Mouse (Mus musculus): ENCODE results near the gene Cntd1. TPM values are rescaled to one million over a fixed set of nuclear protein-coding genes. Genes with fewer than 3 reads are reported as not detected.
"Not testable (repeated sequence)": the region's sequence is repeated elsewhere in the genome, so short reads cannot be mapped to it uniquely, and the experiment has no call there.

Cntd1 gene
- total RNA-seq, 2 experiments from 2014 or later = 0.33 to 0.99 TPM

GRCm38 (mm10) chr11:101328941-101329635 is 50.3 kb downstream of the Cntd1 start:
- no peak for DNase-seq (ENCODE audit: low spot score in 2 of 2)

GRCm38 (mm10) chr11:101330371-101330924 is 51.6 kb downstream of the Cntd1 start, which contains the start of gene Aoc3:
TSS of gene Aoc3 (plus strand) at chr11:101330605.
- no peak for DNase-seq (ENCODE audit: low spot score in 2 of 2)

- not testable (repeated sequence) for DNase-seq (ENCODE audit: low spot score in 2 of 2)
These were observed 52.1 kb downstream of the Cntd1 start for GRCm38 (mm10) chr11:101330961-101331360.

- DNase-seq (ENCODE audit: low spot score in 2 of 2) = no peak
These were observed 53.7 kb downstream of the Cntd1 start for GRCm38 (mm10) chr11:101332537-101332936.

- DNase-seq (ENCODE audit: low spot score in 2 of 2) = no peak
These were observed 55.2 kb downstream of the Cntd1 start for GRCm38 (mm10) chr11:101334023-101334422.

GRCm38 (mm10) chr11:101334516-101334915 is 55.7 kb downstream of the Cntd1 start:
- DNase-seq (ENCODE audit: low spot score in 2 of 2) = no peak

GRCm38 (mm10) chr11:101335685-101336084 is 56.9 kb downstream of the Cntd1 start:
- DNase-seq (ENCODE audit: low spot score in 2 of 2) = no peak

- no peak for DNase-seq (ENCODE audit: low spot score in 2 of 2)
These were observed 59.4 kb downstream of the Cntd1 start for GRCm38 (mm10) chr11:101338123-101338760.

Other genes starting within 250 kb of the Cntd1 start
- gene Naglu, start 209.0 kb upstream of the Cntd1 start, total RNA-seq (2021) = 10 to 100 TPM; 25.8 to 39.0 TPM
- gene Hsd17b1, start 200.6 kb upstream of the Cntd1 start, total RNA-seq (2021) = 1 to 10 TPM; 1.2 to 2.0 TPM
- gene Coasy, start 196.4 kb upstream of the Cntd1 start, total RNA-seq (2021) = 10 to 100 TPM; 84.4 to 94.1 TPM
- gene Mlx, start 191.7 kb upstream of the Cntd1 start, total RNA-seq (2021) = 10 to 100 TPM; 46.5 to 61.8 TPM
- gene Psmc3ip, start 183.6 kb upstream of the Cntd1 start, total RNA-seq (2021) = 1 to 10 TPM; 2.8 to 3.8 TPM
- gene Retreg3, start 159.1 kb upstream of the Cntd1 start, total RNA-seq (2021) = 10 to 100 TPM; 50.3 to 57.4 TPM
- 10 to 100 TPM; 32.9 to 37.0 TPM for gene Tubg1, start 159.1 kb upstream of the Cntd1 start, total RNA-seq (2021)
- gene Tubg2, start 123.1 kb upstream of the Cntd1 start, total RNA-seq (2021) = 1 to 10 TPM; 5.9 to 6.4 TPM
- gene Cntnap1, start 108.5 kb upstream of the Cntd1 start, total RNA-seq (2021) = 1 to 10 TPM; 6.4 to 7.3 TPM
- 10 to 100 TPM; 24.3 to 25.6 TPM for gene Plekhh3, start 107.7 kb upstream of the Cntd1 start, total RNA-seq (2021)
- gene Ccr10, start 103.6 kb upstream of the Cntd1 start, total RNA-seq (2021) = under 1 TPM in 1 of 2 experiments, not detected in 1; 0.51 TPM
- 10 to 100 TPM; 29.5 to 35.6 TPM for gene Ezh1, start 52.5 kb upstream of the Cntd1 start, total RNA-seq (2021)
- 10 to 100 TPM; 38.3 to 41.4 TPM for gene Ramp2, start 33.0 kb upstream of the Cntd1 start, total RNA-seq (2021)
- 100 to 1,000 TPM in 1 of 2 experiments, 10 to 100 TPM in 1; 89.3 to 113 TPM for gene Vps25, start 25.3 kb upstream of the Cntd1 start, total RNA-seq (2021)
- 1 to 10 TPM; 4.1 to 4.6 TPM for gene Wnk4, start 18.4 kb upstream of the Cntd1 start, total RNA-seq (2021)
- 10 to 100 TPM; 79.9 to 86.3 TPM for gene Coa3, start 102 bp downstream of the Cntd1 start, total RNA-seq (2021)
- gene Becn1, start 23.3 kb downstream of the Cntd1 start, total RNA-seq (2021) = 100 to 1,000 TPM; 151 to 161 TPM
- 100 to 1,000 TPM; 139 to 164 TPM for gene Psme3, start 37.2 kb downstream of the Cntd1 start, total RNA-seq (2021)
- gene Aoc2, start 46.1 kb downstream of the Cntd1 start, total RNA-seq (2021) = 1 to 10 TPM; 6.0 to 7.0 TPM
- 100 to 1,000 TPM in 1 of 2 experiments, 10 to 100 TPM in 1; 40.0 to 124 TPM for gene Aoc3, start 51.6 kb downstream of the Cntd1 start, total RNA-seq (2021)
- 10 to 100 TPM; 13.0 to 27.5 TPM for gene G6pc, start 88.5 kb downstream of the Cntd1 start, total RNA-seq (2021)
- gene Aarsd1, start 138.6 kb downstream of the Cntd1 start, total RNA-seq (2021) = 10 to 100 TPM; 29.1 to 38.1 TPM
- 1 to 10 TPM; 2.7 to 4.7 TPM for gene Gm27029, start 145.8 kb downstream of the Cntd1 start, total RNA-seq (2021)
- gene Rundc1, start 146.1 kb downstream of the Cntd1 start, total RNA-seq (2021) = 10 to 100 TPM; 28.2 TPM
- gene Ptges3l, start 146.3 kb downstream of the Cntd1 start, total RNA-seq (2021) = 1 to 10 TPM; 6.1 TPM
- gene Rpl27, start 163.3 kb downstream of the Cntd1 start, total RNA-seq (2021) = 10 to 100 TPM; 68.8 to 83.9 TPM
- 10 to 100 TPM; 30.0 to 38.8 TPM for gene Ifi35, start 169.4 kb downstream of the Cntd1 start, total RNA-seq (2021)
- gene Rnd2, start 186.0 kb downstream of the Cntd1 start, total RNA-seq (2021) = 10 to 100 TPM in 1 of 2 experiments, 1 to 10 TPM in 1; 9.8 to 14.9 TPM
- gene Vat1, start 187.2 kb downstream of the Cntd1 start, total RNA-seq (2021) = 100 to 1,000 TPM; 126 TPM

All from adrenal gland, adult 18-20 months (tissue).